Mouse (Mus musculus): ENCODE measurements around the gene Prodh2. TPM values are rescaled to one million over a fixed set of nuclear protein-coding genes. Genes with fewer than 3 reads are reported as not detected.
"Not testable (repeated sequence)": the region's sequence is repeated elsewhere in the genome, so short reads cannot be mapped to it uniquely, and the experiment has no call there.

Prodh2 gene
- not detected for total RNA-seq (2021)

DNA sequence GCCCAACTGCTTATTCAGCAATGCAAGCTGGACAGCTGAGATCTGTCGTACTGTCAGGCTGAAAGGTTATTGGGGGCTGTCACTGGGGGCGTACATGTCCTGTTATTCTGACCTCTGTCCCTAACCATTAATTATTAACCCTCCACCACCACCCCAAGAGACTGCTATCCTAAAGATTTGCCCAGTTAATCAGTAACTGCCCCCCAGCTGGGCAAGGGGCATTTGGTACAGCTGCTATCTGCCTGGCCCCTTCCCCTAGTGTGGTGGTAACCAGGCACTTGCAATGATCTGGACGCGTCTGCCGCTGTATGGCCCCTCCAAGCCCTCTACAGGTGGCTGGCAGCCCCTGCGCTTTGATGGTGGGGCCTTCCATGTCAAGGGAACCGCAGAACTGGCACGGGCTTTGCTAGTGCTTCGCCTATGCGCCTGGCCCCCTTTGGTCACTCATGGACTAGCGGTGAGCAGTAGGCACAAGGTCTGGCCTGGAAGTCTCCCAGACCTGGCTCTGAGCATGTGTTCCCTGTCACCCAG lies at the start of gene Prodh2:
Gene Prodh2, plus strand, starts transcription at position 222 of the 531 bp plus-strand sequence.
- intact Hi-C loops (cut with DNase I): loop anchor here (5.0 kb wide), 2 partner anchors 51 to 59 kb away; partner anchors contain the start of genes Hspb6 and Proser3
- no peak for DNase-seq (ENCODE audit: low spot score in 2 of 2)

GRCm38 (mm10) chr7:30443696-30444095 lies 49.7 kb upstream of the Prodh2 start:
- DNase-seq (ENCODE audit: low spot score in 2 of 2): no peak
- intact Hi-C loops (cut with DNase I): loop anchor here (2.0 to 5.0 kb wide), 2 partner anchors 49 to 115 kb away; partner anchors contain the start of genes Lin37 and Prodh2

DNA sequence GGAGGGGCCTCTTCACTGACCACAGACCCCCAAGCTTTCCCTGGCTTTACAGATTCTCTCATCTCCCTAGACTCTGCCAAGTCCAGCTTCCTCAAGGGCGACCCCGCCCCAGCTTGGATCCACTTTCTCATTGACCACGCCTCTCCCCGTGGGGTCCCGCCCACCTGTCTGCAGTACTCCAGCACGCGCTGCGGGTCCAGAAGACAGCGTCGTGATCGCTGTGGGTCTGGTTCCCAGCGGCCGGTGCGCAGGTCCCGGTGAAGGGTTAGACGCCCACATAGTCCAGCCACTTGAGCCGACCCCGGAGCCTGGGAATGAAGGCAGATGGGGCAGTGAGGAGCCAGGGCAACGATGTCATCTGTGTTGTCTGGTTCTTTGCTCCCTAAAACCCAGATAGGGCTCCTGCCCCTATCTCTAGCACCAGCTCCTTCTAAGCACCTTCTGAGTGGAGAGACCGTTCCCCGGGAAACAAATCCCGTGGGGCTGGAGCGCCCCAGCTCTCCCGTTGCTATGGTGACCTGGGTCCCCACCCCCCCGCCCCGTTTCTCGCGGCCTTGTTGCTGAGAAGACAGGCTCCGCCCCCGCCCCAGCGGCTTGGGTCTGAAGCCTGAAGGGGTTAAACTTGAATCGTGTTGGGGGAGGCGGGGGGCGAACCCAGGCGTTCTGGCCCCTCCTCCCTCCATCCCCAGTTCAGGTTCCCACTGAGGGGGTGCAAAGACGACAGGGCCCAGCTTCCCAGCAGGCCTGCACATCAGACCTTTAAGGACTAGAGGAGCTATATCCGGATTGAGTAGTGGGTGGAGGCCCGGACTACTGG lies 49.1 kb upstream of the Prodh2 start:
- intact Hi-C loops (cut with DNase I): loop anchor here (2.0 to 5.0 kb wide), 2 partner anchors 48 to 114 kb away; partner anchors contain the start of genes Lin37 and Prodh2
- DNase-seq (ENCODE audit: low spot score in 2 of 2): peak; percentile 73 to 85

GRCm38 (mm10) chr7:30444971-30445751 lies 48.3 kb upstream of the Prodh2 start, which contains the start of gene Aplp1:
Gene Aplp1, minus strand, starts transcription at chr7:30445535.
- intact Hi-C loops (cut with DNase I): loop anchor here (2.0 to 5.0 kb wide), 2 partner anchors 47 to 114 kb away; partner anchors contain the start of genes Lin37 and Prodh2
- DNase-seq (ENCODE audit: low spot score in 2 of 2): peak; percentile 85 to 87

GRCm38 (mm10) chr7:30450241-30450640 lies 43.2 kb upstream of the Prodh2 start:
- intact Hi-C loops (cut with DNase I): no loop called here

GRCm38 (mm10) chr7:30453327-30453726 lies 40.1 kb upstream of the Prodh2 start:
- intact Hi-C loops (cut with DNase I): no loop called here
- DNase-seq (ENCODE audit: low spot score in 2 of 2): no peak

More at GRCm38 (mm10) chr7:30450241-30450640, 43.2 kb upstream of the Prodh2 start:
- no peak for DNase-seq (ENCODE audit: low spot score in 2 of 2)

GRCm38 (mm10) chr7:30453766-30454165 lies 39.7 kb upstream of the Prodh2 start:
- intact Hi-C loops (cut with DNase I): no loop called here

DNA sequence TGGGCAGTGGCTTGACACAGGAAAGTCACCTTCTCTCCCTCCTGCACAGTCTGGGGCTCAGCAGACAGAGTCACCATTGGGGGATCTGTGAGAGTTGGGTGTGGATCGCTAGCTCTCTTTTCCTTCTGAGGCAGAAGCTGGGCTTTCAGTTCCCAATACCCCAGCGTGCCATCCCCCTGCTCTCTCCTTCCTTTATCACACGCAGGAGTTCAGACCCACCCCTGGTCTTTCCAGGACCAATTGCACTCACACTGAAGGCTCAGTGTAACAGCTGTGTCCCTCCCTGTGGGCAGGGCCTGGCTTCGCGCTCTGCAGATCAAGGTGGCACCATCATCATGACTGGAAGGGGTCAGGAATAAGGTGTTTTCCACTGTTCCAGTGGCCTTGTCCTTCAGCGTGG lies 39.2 kb upstream of the Prodh2 start:
- intact Hi-C loops (cut with DNase I): no loop called here
- no peak for DNase-seq (ENCODE audit: low spot score in 2 of 2)

More at GRCm38 (mm10) chr7:30453766-30454165, 39.7 kb upstream of the Prodh2 start:
- no peak for DNase-seq (ENCODE audit: low spot score in 2 of 2)

GRCm38 (mm10) chr7:30456487-30456886 lies 36.9 kb upstream of the Prodh2 start:
- DNase-seq (ENCODE audit: low spot score in 2 of 2): no peak
- intact Hi-C loops (cut with DNase I): no loop called here

DNA sequence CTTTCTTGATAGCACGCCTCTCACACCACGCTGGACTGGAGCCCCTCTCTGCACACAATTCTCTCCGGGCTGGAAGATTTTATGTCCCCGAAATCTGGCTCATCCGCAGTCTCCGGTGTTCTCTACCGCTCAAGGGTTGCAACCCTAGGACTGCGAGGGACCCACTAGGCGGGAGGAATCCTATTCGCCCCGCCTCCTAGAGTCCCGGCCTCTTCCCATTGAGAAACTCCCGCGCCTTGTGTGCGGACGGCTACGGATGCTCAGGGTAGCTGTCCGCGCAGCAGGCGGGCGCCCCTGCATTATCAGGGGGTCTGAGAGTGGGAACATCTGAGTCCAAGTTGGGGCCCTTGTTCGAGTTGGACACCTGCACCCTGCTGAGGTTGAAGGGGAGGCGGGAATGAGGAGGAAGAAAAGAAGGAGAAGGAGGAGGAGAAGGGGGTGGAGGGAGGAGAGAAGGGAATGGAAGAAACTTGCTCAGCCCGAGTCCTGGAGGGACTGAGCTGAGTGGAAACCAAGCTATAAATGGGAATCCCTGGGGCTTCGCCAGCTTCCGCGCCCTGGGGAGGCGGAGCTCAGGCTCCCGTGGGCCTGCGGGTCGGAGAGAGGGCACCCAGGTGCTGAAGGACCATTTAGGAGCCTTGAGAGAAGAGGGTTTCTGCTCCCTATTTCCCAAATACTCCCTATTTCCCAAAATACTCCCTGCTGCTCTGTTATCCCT lies 36.4 kb upstream of the Prodh2 start:
- DNase-seq (ENCODE audit: low spot score in 2 of 2): no peak
- intact Hi-C loops (cut with DNase I): no loop called here

DNA sequence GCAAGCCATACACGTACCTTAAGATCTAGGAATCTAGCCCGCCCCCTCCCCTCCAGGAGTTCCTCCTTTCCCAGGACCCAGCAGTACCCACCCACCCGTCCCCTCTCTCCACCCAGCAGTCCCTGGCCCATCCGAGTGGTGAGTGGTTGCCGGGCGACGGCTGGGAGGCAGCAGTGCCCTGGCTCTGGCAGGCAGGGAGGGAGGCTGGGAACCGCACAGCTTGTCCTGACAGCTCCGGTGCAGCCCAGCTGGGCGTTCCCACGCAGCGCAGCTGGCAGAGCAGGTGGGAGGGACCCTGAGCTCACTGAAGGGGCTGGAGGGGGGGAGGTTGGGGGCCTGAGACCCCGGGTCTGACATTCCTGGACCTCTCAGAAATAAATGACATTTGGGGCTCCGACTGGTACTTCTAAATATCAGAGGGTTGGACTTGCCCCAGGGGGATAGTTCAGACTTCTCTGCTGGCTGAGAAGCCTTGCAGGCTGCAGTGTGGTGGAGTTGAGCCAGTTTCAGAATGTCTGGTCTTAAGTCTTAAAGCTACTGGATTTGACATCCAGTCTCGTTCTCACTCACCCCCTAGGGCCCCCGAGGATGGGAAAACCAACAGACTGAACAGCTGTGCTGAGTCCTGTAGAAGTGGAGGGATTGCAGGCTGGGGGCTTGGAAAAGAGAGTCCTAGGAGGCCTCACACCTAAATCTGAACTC lies 35.6 kb upstream of the Prodh2 start, which contains the start of the genes Kirrel2 and Nphs1:
Gene Kirrel2, minus strand, starts transcription at position 62 of the 702 bp plus-strand sequence.
Gene Nphs1, plus strand, starts transcription at position 687 of the 702 bp plus-strand sequence.
- peak; percentile 78 for DNase-seq (ENCODE audit: low spot score in 2 of 2)
- intact Hi-C loops (cut with DNase I): no loop called here

- no peak for DNase-seq (ENCODE audit: low spot score in 2 of 2)
- intact Hi-C loops (cut with DNase I): no loop called here
Observed at GRCm38 (mm10) chr7:30459484-30459883, 33.9 kb upstream of the Prodh2 start.

DNA sequence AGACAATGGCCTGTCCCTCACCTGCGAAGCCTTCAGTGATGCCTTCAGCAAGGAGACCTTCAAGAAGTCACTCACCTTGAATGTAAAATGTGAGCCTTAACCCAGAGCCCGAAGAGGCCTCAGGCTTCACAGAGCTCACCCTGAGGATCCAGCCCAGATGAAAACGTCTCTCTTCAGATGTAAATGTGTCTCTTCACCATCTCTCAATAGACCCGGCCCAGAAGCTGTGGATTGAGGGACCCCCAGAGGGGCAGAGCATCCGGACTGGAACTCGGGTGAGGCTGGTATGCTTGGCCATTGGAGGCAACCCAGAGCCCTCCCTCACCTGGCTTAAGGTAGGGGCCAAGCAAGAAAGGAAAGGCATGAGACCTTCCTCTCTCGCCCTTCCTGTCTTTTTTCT lies 29.9 kb upstream of the Prodh2 start:
- intact Hi-C loops (cut with DNase I): no loop called here
- no peak for DNase-seq (ENCODE audit: low spot score in 2 of 2)

- DNase-seq (ENCODE audit: low spot score in 2 of 2): no peak
- intact Hi-C loops (cut with DNase I): no loop called here
Observed at GRCm38 (mm10) chr7:30463996-30464395, 29.4 kb upstream of the Prodh2 start.

DNA sequence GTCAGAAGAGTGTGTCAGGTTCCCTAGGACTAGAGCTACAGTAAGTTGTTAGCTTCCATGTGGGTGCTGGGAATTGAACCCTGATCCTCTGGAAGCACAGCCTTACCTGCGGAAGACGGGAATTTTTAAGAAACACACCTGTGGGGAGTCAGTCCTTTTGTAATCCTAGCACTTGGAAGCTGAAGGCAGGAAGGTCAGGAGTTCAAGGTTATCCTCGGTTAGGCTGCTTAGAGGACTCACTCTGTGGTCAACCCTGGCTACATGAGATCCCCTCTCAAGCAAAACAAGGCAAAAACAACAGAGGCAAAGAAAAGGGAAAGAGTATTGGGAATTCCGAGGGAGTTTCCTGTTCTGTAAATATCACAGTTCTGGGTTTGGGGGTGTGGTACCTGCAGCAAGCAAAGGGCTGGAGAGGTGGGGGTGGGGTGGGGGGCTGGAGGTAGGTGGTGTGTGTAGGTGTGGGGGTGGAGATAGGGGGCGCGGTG lies 28.6 kb upstream of the Prodh2 start:
- intact Hi-C loops (cut with DNase I): no loop called here
- no peak for DNase-seq (ENCODE audit: low spot score in 2 of 2)

- no peak for DNase-seq (ENCODE audit: low spot score in 2 of 2)
- intact Hi-C loops (cut with DNase I): no loop called here
Observed at GRCm38 (mm10) chr7:30472411-30472810, 21.0 kb upstream of the Prodh2 start.

DNA sequence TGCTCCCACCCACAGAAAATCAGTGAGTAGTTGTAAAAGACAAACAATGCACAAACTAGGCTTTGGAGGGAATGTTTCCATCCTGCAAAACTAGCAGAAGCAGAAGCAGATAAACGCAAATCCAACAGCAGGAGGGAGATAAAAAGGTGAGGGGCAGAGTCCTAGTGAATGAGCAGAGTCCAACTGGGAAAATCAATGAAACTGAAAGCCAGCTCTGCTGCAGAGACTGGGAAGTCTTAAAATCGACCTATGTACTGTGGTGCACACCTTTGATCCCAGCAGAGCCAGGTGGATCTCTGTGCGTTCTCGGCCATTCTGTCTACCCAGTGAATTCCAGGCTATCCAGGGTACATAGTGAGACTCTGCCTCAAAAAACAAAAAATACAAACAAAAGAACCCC lies 18.4 kb upstream of the Prodh2 start:
- no peak for DNase-seq (ENCODE audit: low spot score in 2 of 2)
- intact Hi-C loops (cut with DNase I): no loop called here

- intact Hi-C loops (cut with DNase I); DNase-seq (ENCODE audit: low spot score in 2 of 2): not testable (repeated sequence)
Observed at GRCm38 (mm10) chr7:30476136-30476535, 17.3 kb upstream of the Prodh2 start.
